Mouse (Mus musculus) c-Kit-positive CD71-positive TER-119-positive erythroid progenitor cells, embryonic 14.5 days (primary cell): ENCODE results near the gene Veph1.

ENCODE experiments used
- DNase-seq: peaks from one replicate; pipeline ENCODE4 v3.0.0-alpha.2; 2013; ENCODE audit warnings: low spot score

Veph1 gene

GRCm38 (mm10) chr3:66101809-66102598 lies 194.6 kb downstream of the Veph1 start:
- DNase-seq: no peak

GRCm38 (mm10) chr3:66101074-66101473 lies 195.6 kb downstream of the Veph1 start:
- DNase-seq: no peak

GRCm38 (mm10) chr3:66091746-66092145 lies 204.9 kb downstream of the Veph1 start:
- no peak for DNase-seq

GRCm38 (mm10) chr3:66087608-66088007 lies 209.0 kb downstream of the Veph1 start:
- DNase-seq: no peak

GRCm38 (mm10) chr3:66083856-66084255 lies 212.8 kb downstream of the Veph1 start:
- no peak for DNase-seq

GRCm38 (mm10) chr3:66083407-66083806 lies 213.2 kb downstream of the Veph1 start:
- no peak for DNase-seq

- no peak for DNase-seq
Measured at GRCm38 (mm10) chr3:66082975-66083374, 213.7 kb downstream of the Veph1 start.

GRCm38 (mm10) chr3:66081363-66081736 lies 215.3 kb downstream of the Veph1 start:
- DNase-seq: no peak

- no peak for DNase-seq
Measured at GRCm38 (mm10) chr3:66080631-66081362, 215.8 kb downstream of the Veph1 start.

- DNase-seq: no peak
Measured at GRCm38 (mm10) chr3:66079886-66080285, 216.8 kb downstream of the Veph1 start.

- DNase-seq: no peak
Measured at GRCm38 (mm10) chr3:66078898-66079537, 217.6 kb downstream of the Veph1 start.

GRCm38 (mm10) chr3:66078026-66078721 lies 218.5 kb downstream of the Veph1 start:
- DNase-seq: peak; percentile 3

GRCm38 (mm10) chr3:66070274-66070673 lies 226.4 kb downstream of the Veph1 start:
- DNase-seq: no peak

GRCm38 (mm10) chr3:66063881-66064280 lies 232.8 kb downstream of the Veph1 start:
- no peak for DNase-seq

GRCm38 (mm10) chr3:66056912-66057311 lies 239.7 kb downstream of the Veph1 start:
- DNase-seq: no peak

- no peak for DNase-seq
Measured at GRCm38 (mm10) chr3:66055652-66056051, 241.0 kb downstream of the Veph1 start.

GRCm38 (mm10) chr3:66050092-66050886 lies 246.3 kb downstream of the Veph1 start:
- no peak for DNase-seq

GRCm38 (mm10) chr3:66040857-66041494 lies 255.7 kb downstream of the Veph1 start:
- no peak for DNase-seq

GRCm38 (mm10) chr3:66035226-66035625 lies 261.4 kb downstream of the Veph1 start:
- DNase-seq: no peak

- DNase-seq: no peak
Measured at GRCm38 (mm10) chr3:66033346-66033745, 263.3 kb downstream of the Veph1 start.

- DNase-seq: no peak
Measured at GRCm38 (mm10) chr3:66025454-66025853, 271.2 kb downstream of the Veph1 start.
